Mouse (Mus musculus) thymus, adult 2 months (tissue): Measurements from ENCODE around the gene Tspan1. TPM values are rescaled to one million over a fixed set of nuclear protein-coding genes. Genes with fewer than 3 reads are reported as not detected.

Experiments
- DNase-seq: peaks from one replicate; pipeline ENCODE4 v3.0.0; 2021
- H3K27ac ChIP-seq: fragments of 200-500 bp; 2 replicates; pipeline ENCODE4 v1.5.1; 2012; ENCODE audit warnings: low read length, control low read depth; ENCODE audit not compliant: control insufficient read depth, insufficient read depth
- H3K27me3 ChIP-seq: fragments of 200-500 bp; 2 replicates; pipeline ENCODE4 v1.6.1; 2012; ENCODE audit warnings: mild to moderate bottlenecking, low read length, moderate library complexity, mixed read lengths; ENCODE audit not compliant: control insufficient read depth, insufficient read depth
- H3K36me3 ChIP-seq: fragments of 200-500 bp; 2 replicates; pipeline ENCODE4 v1.6.1; 2012; ENCODE audit warnings: mild to moderate bottlenecking, low read length, moderate library complexity; ENCODE audit not compliant: control insufficient read depth, insufficient read depth
- H3K4me1 ChIP-seq: fragments of 200-500 bp; replicated peaks from 2 replicates; pipeline ENCODE4 v1.6.1; 2012; ENCODE audit warnings: low read length; ENCODE audit not compliant: control insufficient read depth, insufficient read depth
- H3K4me3 ChIP-seq: fragments of 200-500 bp; 2 replicates; pipeline ENCODE4 v1.5.1; 2012; ENCODE audit warnings: mild to moderate bottlenecking, low read length, control low read depth, moderate library complexity; ENCODE audit not compliant: control insufficient read depth, insufficient read depth
- CTCF ChIP-seq: fragments of 200-500 bp; IDR thresholded peaks from 2 replicates; pipeline ENCODE4 v1.5.1; 2012; ENCODE audit warnings: mild to moderate bottlenecking, control low read depth, low read length, moderate library complexity, borderline replicate concordance; ENCODE audit not compliant: control insufficient read depth, poor library complexity, insufficient read depth; ENCODE audit errors: extremely low read depth
- POLR2A ChIP-seq: fragments of 200-500 bp; IDR thresholded peaks from 2 replicates; pipeline ENCODE4 v1.6.1; 2012; ENCODE audit warnings: mild to moderate bottlenecking, low read length, control low read depth, moderate library complexity; ENCODE audit not compliant: control insufficient read depth, poor library complexity, insufficient read depth; ENCODE audit errors: extremely low read depth
- WGBS: fragments of 180-500 bp; shearing (Covaris S2); methylation state at CpG from one replicate; pipeline ENCODE4 v1.1.7; 2018; 5-methylcytosine and 5-hydroxymethylcytosine counted together
- polyA plus RNA-seq: library from polyadenylated mRNA; depleted of rRNA; stranded (reverse); fragments of >200 nt; gene quantifications from 2 replicates; pipeline ENCODE4 v1.2.3, GENCODE M21; 2012; rRNA removed

Tspan1 gene
- polyA plus RNA-seq = 3.0 and 4.1 TPM in 2 replicates

- no peak for TF ChIP-seq CTCF
- TF ChIP-seq POLR2A = no peak
- peak; percentile 30 for DNase-seq
- Histone ChIP-seq H3K27me3 (no peaks in the 10 kb centered on the region), H3K4me1 (peaks cover 10% of the 10 kb centered on the region), H3K36me3 (no peaks in the 10 kb centered on the region), H3K4me3 (no peak within 1 kb of the TSS), H3K27ac (no peak within 1 kb of the TSS)
- WGBS = 64% methylated on average over 7 of the region's 7 CpGs
These were observed at the start of gene Tspan1 for GRCm38 (mm10) chr4:116167404-116167803. Tspan1 (minus strand) TSS chr4:116167601.

- Histone ChIP-seq H3K4me3 (no peak overlapping the region), H3K27ac (no peak overlapping the region), H3K36me3 (no peaks in the 10 kb centered on the region), H3K27me3 (no peaks in the 10 kb centered on the region), H3K4me1 (peaks cover 2% of the 10 kb centered on the region)
- WGBS = 76% methylated on average over 2 of the region's 2 CpGs
- DNase-seq = no peak
- TF ChIP-seq POLR2A (no peak), CTCF (no peak)
These were observed 49.6 kb upstream of the Tspan1 start for GRCm38 (mm10) chr4:116217046-116217445.

- Histone ChIP-seq H3K27ac (no peak overlapping the region), H3K36me3 (no peaks in the 10 kb centered on the region), H3K4me1 (peaks cover 2% of the 10 kb centered on the region), H3K27me3 (no peaks in the 10 kb centered on the region), H3K4me3 (no peak overlapping the region)
- no peak for TF ChIP-seq POLR2A
- TF ChIP-seq CTCF = no peak
- WGBS = 94% methylated on average over 2 of the region's 2 CpGs
- DNase-seq = no peak
These were observed 48.6 kb upstream of the Tspan1 start for GRCm38 (mm10) chr4:116215895-116216605.

- DNase-seq = no peak
- WGBS = 91% methylated on average over 1 of the region's 1 CpGs
- Histone ChIP-seq H3K4me1 (no peaks in the 10 kb centered on the region), H3K27ac (no peak overlapping the region), H3K4me3 (no peak overlapping the region), H3K36me3 (no peaks in the 10 kb centered on the region), H3K27me3 (no peaks in the 10 kb centered on the region)
- TF ChIP-seq CTCF (no peak), POLR2A (no peak)
These were observed 41.5 kb upstream of the Tspan1 start for GRCm38 (mm10) chr4:116208891-116209290.

- DNase-seq = no peak
- TF ChIP-seq POLR2A = no peak
- TF ChIP-seq CTCF = no peak
- Histone ChIP-seq H3K4me3 (no peak overlapping the region), H3K4me1 (no peaks in the 10 kb centered on the region), H3K36me3 (no peaks in the 10 kb centered on the region), H3K27me3 (no peaks in the 10 kb centered on the region), H3K27ac (no peak overlapping the region)
- WGBS = 86% methylated on average over 4 of the region's 4 CpGs
These were observed 39.1 kb upstream of the Tspan1 start for GRCm38 (mm10) chr4:116206531-116206930.

- Histone ChIP-seq H3K4me3 (no peak overlapping the region), H3K4me1 (no peaks in the 10 kb centered on the region), H3K27me3 (no peaks in the 10 kb centered on the region), H3K27ac (no peak overlapping the region), H3K36me3 (no peaks in the 10 kb centered on the region)
- WGBS = 90% methylated on average over 3 of the region's 3 CpGs
- TF ChIP-seq CTCF (no peak), POLR2A (no peak)
- DNase-seq = no peak
These were observed 37.0 kb upstream of the Tspan1 start for GRCm38 (mm10) chr4:116204422-116204821.
